Mouse (Mus musculus): ENCODE data around the gene Cnfn. TPM values are rescaled to one million over a fixed set of nuclear protein-coding genes. Genes with fewer than 3 reads are reported as not detected.
"Not testable (repeated sequence)": the region's sequence is repeated elsewhere in the genome, so short reads cannot be mapped to it uniquely, and the experiment has no call there.

Gene Cnfn
- not detected in 2 replicates for total RNA-seq (2014; fragmentation: Nextera tagmentation)
- not detected in 2 replicates for total RNA-seq (2017)

DNA sequence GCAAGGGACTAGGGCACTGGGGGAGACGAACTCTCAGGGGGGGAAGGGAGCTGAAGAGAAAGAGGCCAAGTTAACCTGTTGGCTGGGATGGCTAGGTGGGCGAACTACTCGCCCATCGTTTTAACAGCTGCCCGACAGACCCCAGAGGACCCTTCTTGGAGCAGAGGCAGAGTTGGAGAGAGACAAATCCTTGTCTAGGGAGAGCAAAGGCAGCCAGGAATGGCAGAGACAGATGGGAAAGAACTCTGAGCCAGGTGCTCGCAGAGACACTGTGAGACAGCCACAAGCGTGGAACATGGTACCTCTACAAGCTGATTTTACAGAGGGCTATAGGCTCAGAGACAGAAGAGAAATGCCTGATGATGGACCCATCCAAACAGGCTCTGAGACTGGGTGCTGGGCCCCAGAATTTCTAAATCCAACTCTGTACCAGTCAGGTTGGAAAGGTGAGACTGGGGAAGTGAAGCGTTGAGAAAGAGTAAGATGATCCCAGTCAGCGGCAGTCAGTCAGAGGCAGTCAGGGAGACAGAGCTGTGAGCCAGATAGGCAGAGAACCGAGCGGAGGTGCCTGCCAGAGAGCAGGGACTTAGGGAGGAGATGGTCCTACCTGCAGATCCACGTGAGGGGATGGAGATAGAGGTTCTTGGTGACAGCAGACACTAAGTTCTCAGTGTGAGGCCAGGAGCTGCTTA lies at the start of gene Cnfn:
Cnfn (minus strand) TSS at position 667 of the 692 bp plus-strand sequence.
- no peak for ATAC-seq (replicated peaks; ENCODE audit: poor library complexity, severe bottlenecking)

DNA sequence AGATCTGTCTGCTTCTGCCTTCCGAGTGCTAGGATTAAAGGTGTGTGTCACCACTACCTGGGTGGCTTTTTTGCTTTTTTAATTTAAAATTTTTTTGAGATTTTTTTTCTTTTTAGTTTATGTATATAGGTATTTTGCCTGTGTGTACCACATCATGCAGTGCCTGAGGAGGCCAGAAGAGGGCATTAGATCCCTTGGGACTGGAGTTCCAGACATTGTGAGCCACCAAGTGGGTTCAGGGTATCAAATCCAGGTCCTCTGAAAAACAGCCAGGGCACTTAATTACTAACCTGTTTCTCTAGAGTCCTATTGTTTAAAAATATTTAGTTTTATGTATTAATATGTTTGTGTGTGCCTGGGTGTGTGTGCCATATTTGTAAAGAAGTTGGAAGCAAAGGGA lies 48.1 kb upstream of the Cnfn start:
- ATAC-seq (replicated peaks; ENCODE audit: poor library complexity, severe bottlenecking), result no peak

DNA sequence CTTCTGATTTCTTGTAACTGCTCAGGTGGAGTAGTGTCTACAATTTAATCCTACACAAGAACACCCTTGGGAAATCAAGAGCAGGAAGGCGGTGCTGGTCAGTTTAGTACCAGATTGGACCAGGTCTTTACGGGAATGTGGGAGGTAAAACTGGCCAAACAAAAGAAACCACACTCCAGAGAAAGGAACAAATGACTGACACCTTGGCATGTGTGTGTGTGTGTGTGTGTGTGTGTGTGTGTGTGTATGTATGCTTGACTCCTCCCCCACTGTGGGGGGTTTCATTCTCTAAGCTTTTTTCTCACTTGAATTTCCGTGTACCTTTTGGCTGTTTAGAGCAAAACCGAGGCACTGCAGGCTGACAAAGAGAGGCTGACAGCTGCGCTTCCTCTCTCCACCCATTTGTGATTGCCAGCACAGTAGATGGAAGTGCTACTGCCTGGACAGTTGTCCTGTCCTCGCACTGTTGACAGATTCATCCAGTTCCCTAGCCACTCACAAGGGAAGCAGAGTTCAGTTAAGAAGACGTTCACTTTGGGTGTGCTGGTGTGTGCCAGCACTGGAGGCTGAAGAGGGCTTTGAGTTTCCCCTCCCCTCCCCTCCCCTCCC lies 43.4 kb upstream of the Cnfn start, which contains the start of gene Cxcl17:
Cxcl17 (minus strand) TSS at position 54 of the 609 bp plus-strand sequence.
- ATAC-seq (replicated peaks; ENCODE audit: poor library complexity, severe bottlenecking), result no peak

- no peak for ATAC-seq (replicated peaks; ENCODE audit: poor library complexity, severe bottlenecking)
These were observed 42.3 kb upstream of the Cnfn start for GRCm38 (mm10) chr7:25411861-25412260.

GRCm38 (mm10) chr7:25410969-25411615 lies 41.6 kb upstream of the Cnfn start:
- ATAC-seq (replicated peaks; ENCODE audit: poor library complexity, severe bottlenecking), result no peak

DNA sequence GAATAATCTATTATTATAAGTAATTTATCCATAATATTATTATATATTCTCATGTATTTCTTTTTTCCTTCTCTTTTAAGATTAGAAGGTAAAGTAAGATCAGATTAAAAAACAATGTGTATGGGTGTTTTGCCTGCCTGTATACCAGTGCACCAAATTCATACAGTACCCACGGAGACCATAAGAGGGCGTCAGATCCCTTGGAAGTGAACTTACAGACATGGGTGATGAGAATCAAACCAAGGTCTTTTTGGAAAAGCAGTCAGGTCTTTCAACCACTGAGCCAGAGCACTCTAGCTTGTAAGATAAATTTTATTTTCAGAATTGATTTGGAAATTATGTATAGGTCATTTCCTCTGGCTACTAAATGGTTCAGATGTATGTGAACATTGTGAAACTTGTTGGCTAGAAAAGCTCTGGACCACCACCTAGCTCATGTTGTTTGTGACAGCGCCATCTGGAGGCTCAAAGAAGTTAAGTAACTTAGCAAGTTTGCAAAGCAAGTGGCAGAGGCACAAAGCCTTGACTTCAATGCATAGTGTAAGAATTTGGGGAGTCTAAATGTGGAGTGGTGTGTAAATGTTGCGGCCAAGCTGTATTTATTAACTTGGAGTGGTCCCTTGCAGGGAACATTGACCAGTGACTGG lies 39.7 kb upstream of the Cnfn start:
- peak; percentile 84 for ATAC-seq (replicated peaks; ENCODE audit: poor library complexity, severe bottlenecking)

DNA sequence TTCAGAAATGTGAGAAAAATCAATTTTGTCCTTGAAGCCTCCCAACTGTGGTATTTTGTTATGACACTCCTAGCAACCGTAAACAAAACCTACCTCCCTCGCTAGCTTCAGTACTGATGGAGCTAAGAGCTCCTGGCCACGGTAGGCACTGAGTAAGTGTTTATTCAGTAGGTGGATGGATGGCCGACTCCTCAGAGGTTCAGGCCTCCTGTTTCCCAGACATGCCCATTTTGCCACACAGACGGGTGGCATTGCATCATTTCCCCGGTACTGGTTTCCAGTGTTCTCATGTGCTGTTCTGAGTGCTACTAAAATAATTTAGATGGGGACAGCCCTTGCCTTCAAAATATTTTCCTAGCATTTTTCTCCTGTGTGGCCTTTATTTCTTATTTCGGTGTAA lies 36.9 kb upstream of the Cnfn start:
- ATAC-seq (replicated peaks; ENCODE audit: poor library complexity, severe bottlenecking), result peak; percentile 68

- ATAC-seq (replicated peaks; ENCODE audit: poor library complexity, severe bottlenecking), result peak; percentile 50
These were observed 33.2 kb upstream of the Cnfn start for GRCm38 (mm10) chr7:25402671-25403101.

DNA sequence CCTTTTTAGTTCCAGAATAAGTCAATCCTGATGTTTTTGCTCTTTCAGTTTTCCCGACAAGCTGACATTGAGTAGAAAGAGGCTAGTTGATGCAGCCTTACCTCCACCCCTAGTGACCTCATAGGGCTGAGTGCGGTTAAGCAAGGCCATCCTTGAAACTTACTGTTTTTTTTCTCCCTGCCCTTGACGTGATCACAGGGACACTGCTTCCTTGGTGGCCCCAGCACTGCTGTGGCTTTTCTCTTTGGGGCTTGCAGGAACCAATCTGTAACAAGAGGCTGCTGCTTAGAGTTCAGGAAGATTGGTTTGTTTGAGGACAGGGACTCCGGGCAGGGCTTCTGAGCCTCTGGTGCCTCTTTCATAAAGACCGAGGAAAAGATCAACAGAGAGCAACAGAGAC lies 32.5 kb upstream of the Cnfn start:
- ATAC-seq (replicated peaks; ENCODE audit: poor library complexity, severe bottlenecking), result no peak

- ATAC-seq (replicated peaks; ENCODE audit: poor library complexity, severe bottlenecking), result no peak
These were observed 32.0 kb upstream of the Cnfn start for GRCm38 (mm10) chr7:25401551-25401950.

GRCm38 (mm10) chr7:25399028-25399427 lies 29.5 kb upstream of the Cnfn start:
- not testable (repeated sequence) for ATAC-seq (replicated peaks; ENCODE audit: poor library complexity, severe bottlenecking)

DNA sequence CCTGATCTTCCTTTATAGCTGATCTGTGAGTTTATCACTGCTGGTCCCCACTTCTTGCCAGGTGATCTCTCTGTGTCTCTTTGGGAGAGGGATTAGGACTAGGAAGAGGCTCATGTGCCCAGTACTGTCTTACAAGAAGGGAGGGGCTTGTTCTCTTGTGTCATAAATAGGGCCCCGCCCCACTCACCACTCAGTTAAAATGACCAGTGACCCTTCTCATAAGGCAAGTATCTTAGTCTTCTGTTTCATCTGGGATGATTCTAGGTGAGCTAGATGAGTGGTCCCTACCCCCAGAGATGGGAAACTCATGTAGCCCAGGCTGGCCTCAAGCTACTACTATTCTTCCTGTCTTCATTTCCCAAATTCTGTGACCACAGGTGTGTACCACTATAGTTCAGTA lies 29.1 kb upstream of the Cnfn start, which contains the start of gene Lipe:
Lipe (minus strand) TSS at position 101 of the 400 bp plus-strand sequence.
- no peak for ATAC-seq (replicated peaks; ENCODE audit: poor library complexity, severe bottlenecking)

DNA sequence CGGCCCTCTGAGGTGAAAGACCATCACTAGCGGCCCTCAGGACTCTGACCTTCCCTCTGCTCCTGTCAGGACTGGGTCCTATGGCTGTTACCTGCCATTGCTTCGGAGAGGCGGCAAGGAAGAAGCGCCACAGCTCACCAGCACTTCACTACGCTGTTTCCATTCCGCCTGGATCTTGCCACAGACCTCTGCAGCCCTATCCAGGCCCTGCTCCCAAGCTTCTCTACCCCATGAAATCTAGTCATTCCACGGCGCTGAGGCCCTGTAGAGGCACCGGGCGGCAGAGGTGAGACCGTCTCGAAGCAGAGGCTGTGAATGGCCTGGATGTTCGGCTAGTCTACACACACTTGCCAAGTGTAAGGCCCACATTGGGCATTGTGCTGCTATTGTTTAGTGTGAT lies 27.1 kb upstream of the Cnfn start:
- no peak for ATAC-seq (replicated peaks; ENCODE audit: poor library complexity, severe bottlenecking)

DNA sequence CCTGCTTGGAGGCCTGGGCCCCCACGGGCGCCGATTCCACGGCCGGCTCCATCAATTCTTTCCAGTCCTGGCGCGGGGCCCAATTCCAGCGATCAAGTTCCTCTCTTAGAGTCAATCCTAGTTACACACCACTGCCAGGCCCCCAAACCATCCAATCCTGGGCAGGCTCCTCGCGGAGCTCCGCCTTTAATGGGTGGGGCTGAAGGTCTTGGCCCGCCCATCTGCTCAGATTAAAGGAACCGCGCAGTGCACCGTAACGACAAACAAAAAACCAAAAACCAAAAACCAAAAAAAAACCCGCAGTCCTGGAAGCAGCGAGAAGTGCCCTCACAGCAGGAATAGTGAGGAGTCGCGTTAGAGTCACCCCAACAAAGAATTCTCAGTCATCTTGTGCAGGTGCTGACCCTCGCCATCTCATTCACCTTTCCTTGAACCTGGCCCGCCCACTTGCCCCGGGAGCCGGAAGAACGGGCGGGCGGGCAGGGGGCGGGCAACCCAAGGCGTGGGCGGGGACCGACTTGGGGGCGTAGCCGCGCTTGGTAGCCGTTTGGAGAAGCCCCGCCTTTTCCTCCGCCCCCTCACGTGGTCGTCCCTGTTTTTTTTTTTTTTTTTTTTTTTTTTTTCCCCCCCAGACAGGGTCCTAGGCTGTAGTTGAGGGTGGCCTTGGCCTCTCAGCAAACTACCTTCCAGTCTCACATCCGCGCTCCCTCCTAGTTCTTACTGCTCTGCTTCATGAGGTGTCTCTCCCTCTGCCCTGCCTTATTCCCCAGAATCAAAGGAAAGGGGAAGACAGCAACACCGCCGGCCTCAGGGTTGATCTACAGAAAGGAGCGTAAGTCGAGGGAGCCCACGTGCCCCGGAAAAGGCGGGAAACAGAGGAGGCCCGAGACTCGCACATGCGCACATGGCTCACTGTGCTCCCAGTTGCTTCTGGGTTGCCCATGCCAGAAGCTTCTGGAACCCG lies 26.3 kb upstream of the Cnfn start:
- peak; percentile 87 for ATAC-seq (replicated peaks; ENCODE audit: poor library complexity, severe bottlenecking)

- ATAC-seq (replicated peaks; ENCODE audit: poor library complexity, severe bottlenecking), result peak; percentile 63
These were observed 25.6 kb upstream of the Cnfn start for GRCm38 (mm10) chr7:25395186-25395557.

DNA sequence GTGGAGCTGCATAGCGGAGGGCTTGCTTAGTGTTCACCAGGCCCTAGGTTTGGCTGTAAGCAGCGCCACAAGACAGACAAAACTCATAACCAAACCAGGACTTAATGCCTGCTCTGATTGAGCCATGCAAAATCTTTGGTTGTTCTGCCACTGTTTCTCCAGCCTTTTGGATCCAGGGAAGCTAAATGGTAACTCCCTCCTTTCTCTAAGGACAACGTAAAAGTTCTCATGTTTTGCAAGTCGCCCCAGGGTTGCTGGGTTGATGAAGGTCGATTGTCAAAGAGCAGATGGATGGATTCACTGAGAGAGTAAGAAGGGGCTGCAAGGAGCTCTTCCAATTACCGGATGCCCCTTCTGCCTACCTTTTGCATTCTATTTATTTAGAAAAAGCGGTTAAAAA lies 25.2 kb upstream of the Cnfn start:
- no peak for ATAC-seq (replicated peaks; ENCODE audit: poor library complexity, severe bottlenecking)

- ATAC-seq (replicated peaks; ENCODE audit: poor library complexity, severe bottlenecking), result no peak
These were observed 24.1 kb upstream of the Cnfn start for GRCm38 (mm10) chr7:25393451-25394210.

GRCm38 (mm10) chr7:25392851-25393250 lies 23.3 kb upstream of the Cnfn start:
- no peak for ATAC-seq (replicated peaks; ENCODE audit: poor library complexity, severe bottlenecking)

GRCm38 (mm10) chr7:25391856-25392453 lies 22.4 kb upstream of the Cnfn start:
- ATAC-seq (replicated peaks; ENCODE audit: poor library complexity, severe bottlenecking), result no peak

Data from granulocyte monocyte progenitor cell, adult 5-6 weeks (primary cell).